Mouse (Mus musculus) frontal cortex, adult (tissue): Measurements from ENCODE around the gene Lrpprc.
A peak's percentile ranks its signal among the peaks of the same experiment; 100 is the strongest.

ENCODE experiments used
- ATAC-seq: cut with Nextera tagmentation; 2 replicates; pipeline ENCODE4 v1.9.2; 2017; ENCODE audit warnings: mild to moderate bottlenecking, moderate library complexity, mixed read lengths; ENCODE audit not compliant: low TSS enrichment

Gene Lrpprc

GRCm38 (mm10) chr17:84771882-84772281 lies 18.7 kb downstream of the Lrpprc start:
- no peak for ATAC-seq

- no peak for ATAC-seq
Observed at GRCm38 (mm10) chr17:84758971-84759370, 31.6 kb downstream of the Lrpprc start.

- ATAC-seq = no peak; the same call in 1 of the 2 replicates
Observed at GRCm38 (mm10) chr17:84758374-84758773, 32.2 kb downstream of the Lrpprc start.

GRCm38 (mm10) chr17:84756090-84756489 lies 34.5 kb downstream of the Lrpprc start:
- ATAC-seq = no peak

- no peak for ATAC-seq
Observed at GRCm38 (mm10) chr17:84753489-84753888, 37.1 kb downstream of the Lrpprc start.

GRCm38 (mm10) chr17:84752286-84752685 lies 38.3 kb downstream of the Lrpprc start:
- ATAC-seq = no peak

GRCm38 (mm10) chr17:84751630-84752191 lies 38.9 kb downstream of the Lrpprc start:
- no peak for ATAC-seq

- ATAC-seq = no peak
Observed at GRCm38 (mm10) chr17:84750130-84750529, 40.5 kb downstream of the Lrpprc start.

GRCm38 (mm10) chr17:84749297-84749696 lies 41.3 kb downstream of the Lrpprc start:
- ATAC-seq = peak; percentile 36

- no peak; the same call in 1 of the 2 replicates for ATAC-seq
Observed at GRCm38 (mm10) chr17:84748152-84748682, 42.4 kb downstream of the Lrpprc start.

GRCm38 (mm10) chr17:84747212-84747611 lies 43.4 kb downstream of the Lrpprc start:
- peak; percentile 75 for ATAC-seq

GRCm38 (mm10) chr17:84745001-84745400 lies 45.6 kb downstream of the Lrpprc start:
- ATAC-seq = no peak

GRCm38 (mm10) chr17:84744256-84744655 lies 46.3 kb downstream of the Lrpprc start:
- no peak for ATAC-seq

GRCm38 (mm10) chr17:84738073-84738797 lies 52.4 kb downstream of the Lrpprc start:
- ATAC-seq = no peak

GRCm38 (mm10) chr17:84736719-84737118 lies 53.9 kb downstream of the Lrpprc start:
- no peak for ATAC-seq

GRCm38 (mm10) chr17:84732612-84733011 lies 58.0 kb downstream of the Lrpprc start:
- ATAC-seq = no peak

GRCm38 (mm10) chr17:84731361-84731760 lies 59.2 kb downstream of the Lrpprc start:
- ATAC-seq = no peak

- ATAC-seq = no peak
Observed at GRCm38 (mm10) chr17:84729140-84729539, 61.4 kb downstream of the Lrpprc start.

- ATAC-seq = no peak
Observed at GRCm38 (mm10) chr17:84728201-84728911, 62.2 kb downstream of the Lrpprc start.

GRCm38 (mm10) chr17:84725163-84725562 lies 65.4 kb downstream of the Lrpprc start:
- no peak for ATAC-seq

- peak; percentile 59; the same call in 1 of the 2 replicates for ATAC-seq
Observed at GRCm38 (mm10) chr17:84724028-84724427, 66.6 kb downstream of the Lrpprc start.

GRCm38 (mm10) chr17:84719105-84719504 lies 71.5 kb downstream of the Lrpprc start:
- ATAC-seq = no peak

GRCm38 (mm10) chr17:84717416-84717815 lies 73.2 kb downstream of the Lrpprc start:
- no peak for ATAC-seq
